Mouse (Mus musculus): ENCODE results near the gene Nr2f6.

- TF ChIP-seq GATA2 (IDR thresholded peaks at IDR 0.05; ENCODE audit: borderline replicate concordance, low read depth, low read length) (no peak), CTCF (IDR thresholded peaks at IDR 0.05; ENCODE audit: low read depth, low read length) (no peak)
These were observed at the start of gene Nr2f6 for GRCm38 (mm10) chr8:71381421-71381970.
